Mouse (Mus musculus) kidney, postnatal 0 days (tissue): ENCODE results near the gene Rasgrf2. TPM values are rescaled to one million over a fixed set of nuclear protein-coding genes. Genes with fewer than 3 reads are reported as not detected.

Experiments
- ATAC-seq: fragments of 200-750 bp; cut with Nextera tagmentation; replicated peaks from 2 replicates; pipeline ENCODE4 v1.8.0; 2017; ENCODE audit warnings: low read depth, moderate number of reproducible peaks, moderate TSS enrichment, moderate library complexity; ENCODE audit not compliant: low FRiP score
- DNase-seq: peaks from one replicate; pipeline ENCODE4 v3.0.0-alpha.2; 2016; ENCODE audit warnings: low spot score
- H3K27ac ChIP-seq: fragments of 300-500 bp; sonication (generic); 2 replicates; pipeline ENCODE4 v1.5.1; 2014; ENCODE audit warnings: mild to moderate bottlenecking
- H3K27me3 ChIP-seq: fragments of 300-500 bp; sonication (generic); 2 replicates; pipeline ENCODE4 v1.6.1; 2014; ENCODE audit warnings: low read length, mixed read lengths; ENCODE audit not compliant: insufficient read depth
- H3K36me3 ChIP-seq: fragments of 300-500 bp; sonication (generic); 2 replicates; pipeline ENCODE4 v1.6.1; 2014; ENCODE audit warnings: low read length, mixed read lengths; ENCODE audit not compliant: insufficient read depth
- H3K4me1 ChIP-seq: fragments of 300-500 bp; sonication (generic); replicated peaks from 2 replicates; pipeline ENCODE4 v1.6.1; 2014; ENCODE audit warnings: antibody characterized with exemption, low read length, mixed read lengths; ENCODE audit not compliant: insufficient read depth
- H3K4me2 ChIP-seq: fragments of 300-500 bp; sonication (generic); 2 replicates; pipeline ENCODE4 v1.6.1; 2014; ENCODE audit warnings: mild to moderate bottlenecking, low read length, moderate library complexity, mixed read lengths
- H3K4me3 ChIP-seq: fragments of 300-500 bp; sonication (generic); replicated peaks from 2 replicates; pipeline ENCODE4 v1.5.1; 2014; ENCODE audit warnings: low read depth, low read length
- H3K9ac ChIP-seq: fragments of 300-500 bp; sonication (generic); 2 replicates; pipeline ENCODE4 v1.6.1; 2014; ENCODE audit warnings: low read depth, low read length
- H3K9me3 ChIP-seq: fragments of 300-500 bp; sonication (generic); replicated peaks from 2 replicates; pipeline ENCODE4 v1.6.1; 2016; ENCODE audit warnings: low read length, inconsistent platforms, mixed read lengths
- CTCF ChIP-seq: IDR thresholded peaks from 2 replicates; pipeline ENCODE4 v1.5.1; 2016; ENCODE audit warnings: antibody characterized with exemption, low read depth, mild to moderate bottlenecking, moderate library complexity
- WGBS: fragments of 180-500 bp; shearing (Covaris S2); extraction: QIAGEN DNeasy Blood & Tissue Kit; methylation state at CpG from one replicate; pipeline ENCODE4 v1.1.7; 2014; 5-methylcytosine and 5-hydroxymethylcytosine counted together
- polyA plus RNA-seq: library from polyadenylated mRNA; unstranded; fragments of >200 nt; fragmentation: Nextera tagmentation; extraction: Ambion mirVana; gene quantifications from 2 replicates; pipeline ENCODE4 v1.2.1, GENCODE M21; 2015

Gene Rasgrf2
- polyA plus RNA-seq, 1 experiment from 2014 or later, result 0.82 TPM

GRCm38 (mm10) chr13:91938826-91939225 is 192.6 kb downstream of the Rasgrf2 start:
- no peak for ATAC-seq
- Histone ChIP-seq H3K4me2 (no peak overlapping the region), H3K36me3 (no peaks in the 10 kb centered on the region), H3K9me3 (no peaks in the 10 kb centered on the region), H3K27ac (no peak overlapping the region), H3K27me3 (no peaks in the 10 kb centered on the region), H3K4me3 (no peak overlapping the region), H3K9ac (no peak overlapping the region), H3K4me1 (no peaks in the 10 kb centered on the region)
- no peak for DNase-seq
- no peak for TF ChIP-seq CTCF
- 55% methylated on average over 1 of the region's 1 CpGs for WGBS

GRCm38 (mm10) chr13:91937232-91937631 is 194.2 kb downstream of the Rasgrf2 start:
- Histone ChIP-seq H3K27ac (no peak overlapping the region), H3K36me3 (no peaks in the 10 kb centered on the region), H3K9ac (no peak overlapping the region), H3K4me3 (no peak overlapping the region), H3K9me3 (no peaks in the 10 kb centered on the region), H3K4me2 (no peak overlapping the region), H3K27me3 (no peaks in the 10 kb centered on the region), H3K4me1 (no peaks in the 10 kb centered on the region)
- no peak for DNase-seq
- no peak for ATAC-seq
- WGBS, result 88% methylated on average over 2 of the region's 2 CpGs
- no peak for TF ChIP-seq CTCF

- H3K9ac ChIP-seq, result no peak overlapping the region
- no peak overlapping the region for H3K4me3 ChIP-seq
- H3K27ac ChIP-seq, result no peak overlapping the region
- H3K36me3 ChIP-seq, result no peaks in the 10 kb centered on the region
- H3K4me1 ChIP-seq, result no peaks in the 10 kb centered on the region
- H3K4me2 ChIP-seq, result no peak overlapping the region
- no peak for TF ChIP-seq CTCF
- no peak for DNase-seq
- 92% methylated on average over 1 of the region's 1 CpGs for WGBS
- no peaks in the 10 kb centered on the region for H3K27me3 ChIP-seq
- no peaks in the 10 kb centered on the region for H3K9me3 ChIP-seq
- no peak for ATAC-seq
These were observed 199.3 kb downstream of the Rasgrf2 start for GRCm38 (mm10) chr13:91932122-91932521.

GRCm38 (mm10) chr13:91929943-91930726 is 201.3 kb downstream of the Rasgrf2 start:
- no peak for TF ChIP-seq CTCF

GRCm38 (mm10) chr13:91928605-91929389 is 202.7 kb downstream of the Rasgrf2 start:
- Histone ChIP-seq H3K9ac (no peak overlapping the region), H3K27ac (no peak overlapping the region), H3K4me3 (no peak overlapping the region), H3K9me3 (no peaks in the 10 kb centered on the region), H3K4me2 (no peak overlapping the region), H3K27me3 (no peaks in the 10 kb centered on the region), H3K4me1 (no peaks in the 10 kb centered on the region), H3K36me3 (no peaks in the 10 kb centered on the region)
- DNase-seq, result no peak
- WGBS, result 81% methylated on average over 4 of the region's 4 CpGs
- no peak for ATAC-seq
- TF ChIP-seq CTCF, result peak; percentile 43; the same call in 1 of the 2 replicates

More at GRCm38 (mm10) chr13:91929943-91930726, 201.3 kb downstream of the Rasgrf2 start:
- no peak overlapping the region for H3K9ac ChIP-seq
- ATAC-seq, result no peak
- no peaks in the 10 kb centered on the region for H3K36me3 ChIP-seq
- H3K27ac ChIP-seq, result no peak overlapping the region
- H3K27me3 ChIP-seq, result no peaks in the 10 kb centered on the region
- WGBS, result 70% methylated on average over 7 of the region's 7 CpGs
- no peak for DNase-seq
- H3K4me3 ChIP-seq, result no peak overlapping the region
- H3K4me2 ChIP-seq, result no peak overlapping the region
- H3K4me1 ChIP-seq, result no peaks in the 10 kb centered on the region
- no peaks in the 10 kb centered on the region for H3K9me3 ChIP-seq

GRCm38 (mm10) chr13:91921010-91921409 is 210.4 kb downstream of the Rasgrf2 start:
- no peak for DNase-seq
- Histone ChIP-seq H3K4me1 (no peaks in the 10 kb centered on the region), H3K27me3 (no peaks in the 10 kb centered on the region), H3K4me2 (no peak overlapping the region), H3K4me3 (no peak overlapping the region), H3K9ac (no peak overlapping the region), H3K36me3 (no peaks in the 10 kb centered on the region), H3K9me3 (no peaks in the 10 kb centered on the region), H3K27ac (no peak overlapping the region)
- no peak for TF ChIP-seq CTCF
- ATAC-seq, result no peak
- 52% methylated on average over 3 of the region's 3 CpGs for WGBS
